Mouse (Mus musculus) kidney, adult 11 months (tissue): ENCODE results near the gene Cpz.

Experiments
- DNase-seq: peaks from one replicate; pipeline ENCODE4 v3.0.0; 2022

The Cpz gene

GRCm38 (mm10) chr5:35525469-35526123 lies at the start of gene Cpz:
Gene Cpz, minus strand, starts transcription at chr5:35525698.
- no peak for DNase-seq

- peak; percentile 89 for DNase-seq
Observed at GRCm38 (mm10) chr5:35574653-35575599, 49.4 kb upstream of the Cpz start, which contains the start of gene Trmt44. Gene Trmt44, minus strand, starts transcription at chr5:35575070.

GRCm38 (mm10) chr5:35571546-35571945 lies 46.0 kb upstream of the Cpz start:
- DNase-seq: no peak

GRCm38 (mm10) chr5:35566632-35567031 lies 41.1 kb upstream of the Cpz start:
- no peak for DNase-seq

GRCm38 (mm10) chr5:35565217-35565616 lies 39.7 kb upstream of the Cpz start:
- peak; percentile 73 for DNase-seq

GRCm38 (mm10) chr5:35563449-35563848 lies 38.0 kb upstream of the Cpz start:
- peak; percentile 50 for DNase-seq

- DNase-seq: no peak
Observed at GRCm38 (mm10) chr5:35562616-35563015, 37.1 kb upstream of the Cpz start.

GRCm38 (mm10) chr5:35559447-35559846 lies 33.9 kb upstream of the Cpz start:
- DNase-seq: no peak

- DNase-seq: no peak
Observed at GRCm38 (mm10) chr5:35557946-35558621, 32.6 kb upstream of the Cpz start.

- no peak for DNase-seq
Observed at GRCm38 (mm10) chr5:35556393-35556792, 30.9 kb upstream of the Cpz start.

- no peak for DNase-seq
Observed at GRCm38 (mm10) chr5:35552838-35553539, 27.5 kb upstream of the Cpz start.

GRCm38 (mm10) chr5:35551855-35552837 lies 26.6 kb upstream of the Cpz start:
- DNase-seq: no peak

- DNase-seq: no peak
Observed at GRCm38 (mm10) chr5:35546127-35546526, 20.6 kb upstream of the Cpz start.

- DNase-seq: no peak
Observed at GRCm38 (mm10) chr5:35541059-35541790, 15.7 kb upstream of the Cpz start.

- no peak for DNase-seq
Observed at GRCm38 (mm10) chr5:35540555-35540954, 15.1 kb upstream of the Cpz start.

- DNase-seq: no peak
Observed at GRCm38 (mm10) chr5:35539576-35539975, 14.1 kb upstream of the Cpz start.

GRCm38 (mm10) chr5:35538022-35538421 lies 12.5 kb upstream of the Cpz start:
- no peak for DNase-seq

GRCm38 (mm10) chr5:35537474-35537873 lies 12.0 kb upstream of the Cpz start:
- no peak for DNase-seq

GRCm38 (mm10) chr5:35536271-35536670 lies 10.8 kb upstream of the Cpz start:
- no peak for DNase-seq

- DNase-seq: no peak
Observed at GRCm38 (mm10) chr5:35531586-35531985, 6.1 kb upstream of the Cpz start.

GRCm38 (mm10) chr5:35530442-35530841 lies 4.9 kb upstream of the Cpz start:
- DNase-seq: no peak
